Mouse (Mus musculus) liver, embryonic 14.5 days (tissue): Measurements from ENCODE around the gene Adamts12.

Experiments used
- CTCF ChIP-seq: IDR thresholded peaks from 2 replicates; pipeline ENCODE4 v1.5.1; 2016; ENCODE audit warnings: antibody characterized with exemption, low read depth, control low read depth
- EP300 ChIP-seq: IDR thresholded peaks from 2 replicates; pipeline ENCODE4 v1.6.1; 2016; ENCODE audit warnings: antibody characterized with exemption, low read depth

- TF ChIP-seq CTCF, result no peak
- no peak for TF ChIP-seq EP300
Observed at GRCm38 (mm10) chr15:11066299-11066698, 1.7 kb downstream of the Adamts12 start.
